Mouse (Mus musculus) CH12.LX (cell line): Measurements from ENCODE around the gene Gm20662. TPM values are rescaled to one million over a fixed set of nuclear protein-coding genes. Genes with fewer than 3 reads are reported as not detected.

ENCODE experiments used
- DNase-seq: peaks from one replicate; pipeline ENCODE4 v3.0.0-alpha.2; 2013; ENCODE audit errors: extremely low read depth
- H3K27ac ChIP-seq: 2 replicates; pipeline ENCODE4 v1.5.1; 2012; ENCODE audit warnings: low read depth, mild to moderate bottlenecking, control low read depth, moderate library complexity; ENCODE audit not compliant: insufficient read depth
- H3K27me3 ChIP-seq: replicated peaks from 2 replicates; pipeline ENCODE3; 2012; ENCODE audit warnings: inconsistent platforms
- H3K36me3 ChIP-seq, 2 experiments: replicated peaks in 1 of 2; 2 replicates each; pipeline versions ENCODE3 to v1.6.1; 2012; ENCODE audit warnings: inconsistent platforms in 1 of 2, low read length in 1 of 2, mild to moderate bottlenecking in 1 of 2, mixed read lengths in 1 of 2, moderate library complexity in 1 of 2; ENCODE audit not compliant: control insufficient read depth in 1 of 2, insufficient read depth in 1 of 2
- H3K4me1 ChIP-seq, 2 experiments: 2 replicates each; pipeline ENCODE4 v1.6.1; 2012; ENCODE audit warnings: inconsistent platforms in 1 of 2, moderate library complexity in 1 of 2; ENCODE audit not compliant: insufficient read depth in 2 of 2, control insufficient read depth in 1 of 2
- H3K4me2 ChIP-seq: 2 replicates; pipeline ENCODE4 v1.6.1; 2012; ENCODE audit warnings: low read depth, mild to moderate bottlenecking, control low read depth; ENCODE audit not compliant: poor library complexity, insufficient read depth, severe bottlenecking
- H3K4me3 ChIP-seq, 3 experiments: fragments of 150-350 bp in 1 of 3; sonication (generic) in 1 of 3; replicated peaks in 1 of 3; 2 replicates each; pipeline versions ENCODE3 to v1.5.1; 2011 to 2012; ENCODE audit warnings: low read depth in 2 of 3, low read length in 2 of 3, mild to moderate bottlenecking in 2 of 3, moderate library complexity in 2 of 3, control low read depth in 1 of 3, improper control_type of control experiment in 1 of 3, inconsistent platforms in 1 of 3, mixed read lengths in 1 of 3; ENCODE audit not compliant: poor library complexity in 1 of 3
- H3K79me2 ChIP-seq: replicated peaks from 2 replicates; pipeline ENCODE4 v1.6.1; 2012; ENCODE audit warnings: mild to moderate bottlenecking, moderate library complexity; ENCODE audit not compliant: control insufficient read depth, poor library complexity, insufficient read depth, severe bottlenecking; ENCODE audit errors: extremely low read depth
- H3K9ac ChIP-seq: 2 replicates; pipeline ENCODE4 v1.6.1; 2012; ENCODE audit warnings: low read depth, mild to moderate bottlenecking, control low read depth, moderate library complexity; ENCODE audit not compliant: insufficient read depth
- H3K9me3 ChIP-seq: replicated peaks from 2 replicates; pipeline ENCODE3; 2012; ENCODE audit warnings: low read length, inconsistent platforms, mixed read lengths
- BHLHE40 ChIP-seq: IDR thresholded peaks from 2 replicates; pipeline ENCODE4 v1.6.1; 2011; ENCODE audit warnings: mild to moderate bottlenecking, low read depth, low read length, improper control_type of control experiment
- CHD1 ChIP-seq: IDR thresholded peaks from 2 replicates; pipeline ENCODE4 v1.6.1; 2012; ENCODE audit warnings: low read depth, low read length, improper control_type of control experiment, inconsistent platforms
- CHD2 ChIP-seq: IDR thresholded peaks from 2 replicates; pipeline ENCODE4 v1.6.1; 2011; ENCODE audit warnings: low read length, improper control_type of control experiment
- E2F4 ChIP-seq: IDR thresholded peaks from 2 replicates; pipeline ENCODE4 v1.6.1; 2011; ENCODE audit warnings: low read depth, low read length, improper control_type of control experiment; ENCODE audit not compliant: insufficient replicate concordance
- ELF1 ChIP-seq: IDR thresholded peaks from 2 replicates; pipeline ENCODE4 v1.6.1; 2014; ENCODE audit warnings: low read depth, mild to moderate bottlenecking, inconsistent platforms, low read length, improper control_type of control experiment
- EP300 ChIP-seq: IDR thresholded peaks from 2 replicates; pipeline ENCODE4 v1.6.1; 2011; ENCODE audit warnings: low read length, improper control_type of control experiment
- HCFC1 ChIP-seq: IDR thresholded peaks from 2 replicates; pipeline ENCODE4 v1.6.1; 2012; ENCODE audit warnings: low read depth, mild to moderate bottlenecking, inconsistent platforms, low read length, improper control_type of control experiment
- IRF4 ChIP-seq: IDR thresholded peaks from 2 replicates; pipeline ENCODE4 v1.6.1; 2014; ENCODE audit warnings: low read depth, mild to moderate bottlenecking, inconsistent platforms, low read length, improper control_type of control experiment
- JUN ChIP-seq: IDR thresholded peaks from 2 replicates; pipeline ENCODE4 v1.6.1; 2011; ENCODE audit warnings: low read depth, mild to moderate bottlenecking, low read length, improper control_type of control experiment, moderate library complexity; ENCODE audit not compliant: insufficient read depth
- MAFK ChIP-seq: IDR thresholded peaks from 2 replicates; pipeline ENCODE4 v1.6.1; 2011; ENCODE audit warnings: low read length, improper control_type of control experiment; ENCODE audit not compliant: insufficient replicate concordance
- MAX ChIP-seq: IDR thresholded peaks from 2 replicates; pipeline ENCODE4 v1.6.1; 2011; ENCODE audit warnings: low read length, improper control_type of control experiment
- MAZ ChIP-seq: IDR thresholded peaks from 2 replicates; pipeline ENCODE4 v1.6.1; 2012; ENCODE audit warnings: low read depth, mild to moderate bottlenecking, inconsistent platforms, low read length, improper control_type of control experiment, moderate library complexity
- MYC ChIP-seq: IDR thresholded peaks from 2 replicates; pipeline ENCODE4 v1.6.1; 2011; ENCODE audit warnings: low read depth, mild to moderate bottlenecking, improper control_type of control experiment, low read length
- NRF1 ChIP-seq: IDR thresholded peaks from 2 replicates; pipeline ENCODE4 v1.6.1; 2014; ENCODE audit warnings: low read depth, mild to moderate bottlenecking, inconsistent platforms, low read length, improper control_type of control experiment, moderate library complexity
- POLR2A ChIP-seq: IDR thresholded peaks from 2 replicates; pipeline ENCODE4 v1.6.1; 2011; ENCODE audit warnings: low read depth, mild to moderate bottlenecking, improper control_type of control experiment, low read length
- RAD21 ChIP-seq: IDR thresholded peaks from 2 replicates; pipeline ENCODE4 v1.6.1; 2011; ENCODE audit warnings: low read depth, mild to moderate bottlenecking, low read length, improper control_type of control experiment, moderate library complexity
- SIN3A ChIP-seq: IDR thresholded peaks from 2 replicates; pipeline ENCODE4 v1.6.1; 2012; ENCODE audit warnings: low read length, improper control_type of control experiment, inconsistent platforms
- SMC3 ChIP-seq: IDR thresholded peaks from 2 replicates; pipeline ENCODE4 v1.6.1; 2011; ENCODE audit warnings: low read depth, low read length, improper control_type of control experiment
- TBP ChIP-seq: conservative IDR thresholded peaks from 2 replicates; pipeline ENCODE4 v1.6.1; 2011; ENCODE audit warnings: low read depth, low read length, improper control_type of control experiment
- TCF12 ChIP-seq: IDR thresholded peaks from 2 replicates; pipeline ENCODE4 v1.6.1; 2014; ENCODE audit warnings: low read depth, mild to moderate bottlenecking, inconsistent platforms, low read length, improper control_type of control experiment
- USF1 ChIP-seq: IDR thresholded peaks from 2 replicates; pipeline ENCODE4 v1.6.1; 2014; ENCODE audit warnings: low read depth, mild to moderate bottlenecking, inconsistent platforms, low read length, improper control_type of control experiment
- ZC3H11A ChIP-seq: IDR thresholded peaks from 2 replicates; pipeline ENCODE4 v1.6.1; 2012; ENCODE audit warnings: low read depth, mild to moderate bottlenecking, inconsistent platforms, low read length, improper control_type of control experiment
- ZKSCAN1 ChIP-seq: IDR thresholded peaks from 2 replicates; pipeline ENCODE4 v1.6.1; 2012; ENCODE audit warnings: low read depth, inconsistent platforms, low read length, improper control_type of control experiment, borderline replicate concordance
- ZMIZ1 ChIP-seq: IDR thresholded peaks from 2 replicates; pipeline ENCODE4 v1.6.1; 2012; ENCODE audit warnings: low read depth, mild to moderate bottlenecking, inconsistent platforms, low read length, improper control_type of control experiment
- dilution Hi-C: fragments of 300-500 bp; cut with MboI; formaldehyde crosslinking; loops from 2 replicates; pipeline ENCODE4 v1.14.3; 2020; ENCODE audit warnings: low sequenced_read_pairs; ENCODE audit not compliant: extremely low pct_unique_long_range_greater_than_20kb, extremely low pct_ligation_motif_present
- in situ Hi-C: fragments of 300-500 bp; cut with MboI; formaldehyde crosslinking; loops from 3 replicates; pipeline ENCODE4 v1.14.3; 2019; ENCODE audit warnings: low sequenced_read_pairs, low pct_ligation_motif_present, low pct_unique_long_range_greater_than_20kb, mixed read lengths
- polyA plus RNA-seq: library from polyadenylated mRNA; unstranded; fragments of >175 nt; gene quantifications from 2 replicates; pipeline ENCODE4 v1.2.1, GENCODE M21; 2012; ENCODE audit warnings: low read depth; ENCODE audit not compliant: insufficient read length
- total RNA-seq, 2 experiments: library from RNA; depleted of rRNA; stranded (reverse); fragments of 300-350 nt in 1 of 2; fragments of >200 nt in 1 of 2; gene quantifications; 2 replicates each; pipeline ENCODE4 v1.2.3; 2012 to 2014

Gm20662 gene
- total and polyA plus RNA-seq, 3 experiments: 0.31 to 1.2 TPM; not detected in 1

GRCm38 (mm10) chr9:108062142-108062541, 66.0 kb downstream of the Gm20662 start:
- Histone ChIP-seq H3K9ac (no peak overlapping the region), H3K4me1 (no peaks in the 10 kb centered on the region), H3K4me2 (no peak overlapping the region), H3K79me2 (no peaks in the 10 kb centered on the region), H3K27me3 (no peaks in the 10 kb centered on the region), H3K9me3 (no peaks in the 10 kb centered on the region), H3K36me3 (peaks cover 91 to 99% of the 10 kb centered on the region in 2 experiments), H3K27ac (no peak overlapping the region), H3K4me3 (no peak overlapping the region)
- no peak for DNase-seq
- dilution Hi-C loops: no loop called here
- in situ Hi-C loops: no loop called here
- no peak for TF ChIP-seq HCFC1
- TF ChIP-seq SIN3A: no peak
- TF ChIP-seq USF1: no peak
- TF ChIP-seq CHD1: no peak
- no peak for TF ChIP-seq MAX
- no peak for TF ChIP-seq TCF12
- TF ChIP-seq ZMIZ1: no peak
- no peak for TF ChIP-seq CHD2
- TF ChIP-seq ZC3H11A: no peak
- no peak for TF ChIP-seq POLR2A
- no peak for TF ChIP-seq NRF1
- no peak for TF ChIP-seq JUN
- TF ChIP-seq MAFK: no peak
- TF ChIP-seq ELF1: no peak
- TF ChIP-seq E2F4: no peak
- no peak for TF ChIP-seq ZKSCAN1
- TF ChIP-seq BHLHE40: no peak

GRCm38 (mm10) chr9:108063361-108063760, 67.2 kb downstream of the Gm20662 start:
- TF ChIP-seq IRF4 (no peak), ZC3H11A (no peak), ZKSCAN1 (no peak), NRF1 (no peak), SMC3 (no peak), JUN (no peak), MAZ (no peak), E2F4 (no peak), RAD21 (no peak), EP300 (no peak), TBP (no peak), MYC (no peak), MAFK (no peak)
- H3K4me2 ChIP-seq: no peak overlapping the region
- peaks cover 89 to 99% of the 10 kb centered on the region in 2 experiments for H3K36me3 ChIP-seq
- in situ Hi-C loops (no loop called here), dilution Hi-C loops (no loop called here)
- H3K9me3 ChIP-seq: no peaks in the 10 kb centered on the region
- H3K79me2 ChIP-seq: no peaks in the 10 kb centered on the region
- H3K27me3 ChIP-seq: no peaks in the 10 kb centered on the region
- no peak overlapping the region for H3K9ac ChIP-seq
- H3K27ac ChIP-seq: no peak overlapping the region
- no peaks in the 10 kb centered on the region for H3K4me1 ChIP-seq
- no peak overlapping the region for H3K4me3 ChIP-seq
- no peak for DNase-seq
